Mouse (Mus musculus) adrenal gland, postnatal 14 days (tissue): Measurements from ENCODE around the gene Hspbap1. TPM values are rescaled to one million over a fixed set of nuclear protein-coding genes. Genes with fewer than 3 reads are reported as not detected.

Experiments used
- DNase-seq: peaks from one replicate; pipeline ENCODE4 v3.0.0; 2021; ENCODE audit warnings: mixed read lengths
- total RNA-seq: library from RNA; stranded (reverse); gene quantifications from 2 replicates; pipeline ENCODE4 v1.2.3, GENCODE M21; 2021

Hspbap1 gene
- total RNA-seq, 1 experiment from 2014 or later, result 5.3 TPM

- DNase-seq, result peak; percentile 86
Observed at GRCm38 (mm10) chr16:35874416-35874815, 104.2 kb downstream of the Hspbap1 start.

Other genes with a start within 250 kb of the Hspbap1 start
- 3.9 and 4.3 TPM in 2 replicates for gene Sema5b, start 229.2 kb upstream of the Hspbap1 start, total RNA-seq
- 28.3 and 32.9 TPM in 2 replicates for gene Dirc2, start 1.0 kb upstream of the Hspbap1 start, total RNA-seq
- 10.0 and 15.4 TPM in 2 replicates for gene Parp14, start 101.2 kb downstream of the Hspbap1 start, total RNA-seq
- 13.8 and 16.1 TPM in 2 replicates for gene Parp9, start 168.1 kb downstream of the Hspbap1 start, total RNA-seq
- 9.4 and 11.7 TPM in 2 replicates for gene Dtx3l, start 168.8 kb downstream of the Hspbap1 start, total RNA-seq
- gene Kpna1, start 208.4 kb downstream of the Hspbap1 start, total RNA-seq, result 62.9 and 69.5 TPM in 2 replicates